Mouse (Mus musculus) cortical plate, adult 2 months (tissue): ENCODE data around the gene Ttc7b.

Source experiments
- CTCF ChIP-seq: fragments of 200-500 bp; IDR thresholded peaks from 2 replicates; pipeline ENCODE4 v1.5.1; 2011; ENCODE audit warnings: mild to moderate bottlenecking, control low read depth, low read length; ENCODE audit not compliant: insufficient read depth; ENCODE audit errors: extremely low read depth
- POLR2A ChIP-seq: fragments of 200-500 bp; IDR thresholded peaks from 2 replicates; pipeline ENCODE4 v1.6.1; 2011; ENCODE audit warnings: mild to moderate bottlenecking, low read length, control low read depth; ENCODE audit not compliant: insufficient read depth; ENCODE audit errors: extremely low read depth

DNA sequence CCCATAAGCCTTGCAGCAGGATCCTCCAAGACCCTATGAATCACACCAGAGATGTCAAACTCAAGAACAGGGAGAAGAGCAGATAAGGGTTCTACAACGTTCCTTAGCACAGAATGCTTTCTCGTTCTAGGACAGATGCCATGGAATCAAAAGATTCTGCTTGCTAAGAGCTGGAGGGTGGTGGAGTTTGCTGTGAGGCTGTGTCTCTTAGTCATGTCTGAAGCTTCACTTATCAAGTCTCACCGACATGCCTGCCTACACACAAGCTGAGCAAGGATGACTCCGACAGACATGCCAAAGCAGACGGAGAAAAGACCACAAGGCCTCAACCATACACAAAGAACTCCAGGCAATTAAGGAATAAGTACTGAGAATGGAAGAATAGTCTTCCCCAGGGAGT lies 27.4 kb downstream of the Ttc7b start:
- TF ChIP-seq CTCF (no peak), POLR2A (no peak)
